Mouse (Mus musculus): ENCODE data around the gene Inpp4b. TPM values are rescaled to one million over a fixed set of nuclear protein-coding genes. Genes with fewer than 3 reads are reported as not detected.

Gene Inpp4b
- total RNA-seq, 1 experiment from 2014 or later, result 5.7 TPM

GRCm38 (mm10) chr8:81639820-81640219 is 297.5 kb downstream of the Inpp4b start:
- ATAC-seq (replicated peaks; ENCODE audit: low read depth, poor library complexity, severe bottlenecking), result no peak

- ATAC-seq (replicated peaks; ENCODE audit: low read depth, poor library complexity, severe bottlenecking), result no peak
Measured at GRCm38 (mm10) chr8:81643030-81643429, 300.7 kb downstream of the Inpp4b start.

- ATAC-seq (replicated peaks; ENCODE audit: low read depth, poor library complexity, severe bottlenecking), result no peak
Measured at GRCm38 (mm10) chr8:81692167-81692566, 349.8 kb downstream of the Inpp4b start.

GRCm38 (mm10) chr8:81694893-81695292 is 352.5 kb downstream of the Inpp4b start:
- ATAC-seq (replicated peaks; ENCODE audit: low read depth, poor library complexity, severe bottlenecking), result no peak

- ATAC-seq (replicated peaks; ENCODE audit: low read depth, poor library complexity, severe bottlenecking), result no peak
Measured at GRCm38 (mm10) chr8:81702038-81702437, 359.7 kb downstream of the Inpp4b start.

- ATAC-seq (replicated peaks; ENCODE audit: low read depth, poor library complexity, severe bottlenecking), result no peak
Measured at GRCm38 (mm10) chr8:81703571-81704365, 361.4 kb downstream of the Inpp4b start.

GRCm38 (mm10) chr8:81707436-81707835 is 365.1 kb downstream of the Inpp4b start:
- no peak for ATAC-seq (replicated peaks; ENCODE audit: low read depth, poor library complexity, severe bottlenecking)

GRCm38 (mm10) chr8:81731332-81731731 is 389.0 kb downstream of the Inpp4b start:
- no peak for ATAC-seq (replicated peaks; ENCODE audit: low read depth, poor library complexity, severe bottlenecking)

- no peak for ATAC-seq (replicated peaks; ENCODE audit: low read depth, poor library complexity, severe bottlenecking)
Measured at GRCm38 (mm10) chr8:81735655-81736054, 393.3 kb downstream of the Inpp4b start.

- no peak for ATAC-seq (replicated peaks; ENCODE audit: low read depth, poor library complexity, severe bottlenecking)
Measured at GRCm38 (mm10) chr8:81736103-81736502, 393.7 kb downstream of the Inpp4b start.

GRCm38 (mm10) chr8:81742588-81742987 is 400.2 kb downstream of the Inpp4b start:
- no peak for ATAC-seq (replicated peaks; ENCODE audit: low read depth, poor library complexity, severe bottlenecking)

GRCm38 (mm10) chr8:81743040-81743439 is 400.7 kb downstream of the Inpp4b start:
- ATAC-seq (replicated peaks; ENCODE audit: low read depth, poor library complexity, severe bottlenecking), result no peak

- no peak for ATAC-seq (replicated peaks; ENCODE audit: low read depth, poor library complexity, severe bottlenecking)
Measured at GRCm38 (mm10) chr8:81745439-81745838, 403.1 kb downstream of the Inpp4b start.

GRCm38 (mm10) chr8:81751159-81751558 is 408.8 kb downstream of the Inpp4b start:
- ATAC-seq (replicated peaks; ENCODE audit: low read depth, poor library complexity, severe bottlenecking), result peak; percentile 93

GRCm38 (mm10) chr8:81756663-81757062 is 414.3 kb downstream of the Inpp4b start:
- peak; percentile 99 for ATAC-seq (replicated peaks; ENCODE audit: low read depth, poor library complexity, severe bottlenecking)

GRCm38 (mm10) chr8:81757580-81758144 is 415.3 kb downstream of the Inpp4b start:
- no peak for ATAC-seq (replicated peaks; ENCODE audit: low read depth, poor library complexity, severe bottlenecking)

GRCm38 (mm10) chr8:81761466-81761865 is 419.1 kb downstream of the Inpp4b start:
- ATAC-seq (replicated peaks; ENCODE audit: low read depth, poor library complexity, severe bottlenecking), result no peak

- no peak; the same call in 1 of the 2 replicates for ATAC-seq (replicated peaks; ENCODE audit: low read depth, poor library complexity, severe bottlenecking)
Measured at GRCm38 (mm10) chr8:81766033-81766432, 423.7 kb downstream of the Inpp4b start.

- peak; percentile 80 for ATAC-seq (replicated peaks; ENCODE audit: low read depth, poor library complexity, severe bottlenecking)
Measured at GRCm38 (mm10) chr8:81767411-81768312, 425.3 kb downstream of the Inpp4b start.

- no peak for ATAC-seq (replicated peaks; ENCODE audit: low read depth, poor library complexity, severe bottlenecking)
Measured at GRCm38 (mm10) chr8:81768313-81768675, 425.9 kb downstream of the Inpp4b start.
